20 mouse cellular contexts compared by ENCODE assay signal in the genomic region with DNA sequence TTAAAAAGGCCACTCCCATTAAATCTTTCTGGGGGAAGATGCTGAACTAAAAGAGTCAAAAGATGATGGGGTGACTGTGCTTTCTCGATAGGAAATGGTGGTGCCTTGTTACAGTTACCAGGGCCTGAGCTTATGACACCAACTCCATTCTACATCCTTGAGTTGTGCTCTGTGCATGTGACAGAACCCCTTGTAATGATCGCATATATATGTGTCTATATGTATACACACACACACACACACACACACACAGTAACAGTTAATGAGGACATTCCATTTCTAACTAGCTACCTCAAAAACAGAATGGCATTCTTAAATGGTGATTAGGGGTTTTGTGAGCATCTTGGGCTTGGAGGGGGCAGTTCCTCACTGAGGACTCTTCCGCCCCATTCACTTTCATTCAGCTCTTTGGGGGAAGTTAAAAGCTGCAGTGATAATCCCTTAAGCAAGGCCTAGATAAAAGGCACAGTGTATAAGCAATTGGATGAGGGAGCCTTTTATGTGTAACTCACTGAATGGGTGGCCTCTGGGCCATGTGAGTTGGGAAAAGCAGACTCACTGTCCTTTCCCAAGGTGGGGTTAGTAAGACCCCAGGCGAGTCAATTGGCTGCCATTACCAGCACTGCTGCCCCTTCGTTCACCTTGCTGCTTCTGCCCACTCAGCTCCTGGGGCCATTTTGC.
DNase-seq lines count a peak whose midpoint lies in the region; ATAC-seq lines count a peak whose summit lies in the region.
"Had no signal": no experiment of that assay in that cellular context is flagged by ENCODE, and none has a peak within 500 bp of the region (broad histone marks: within the 10 kb centered on the region; RNA-seq: fewer than 3 reads in every experiment).

No protein-coding gene starts in this region.

- peak; percentile 42; the same call in 1 of the 2 replicates for ATAC-seq in hindbrain, embryonic 15.5 days (ENCODE audit: low FRiP score, low read depth)
- no peak for ATAC-seq in hindbrain, embryonic 12.5 days (ENCODE audit: low FRiP score)
- peak; percentile 64 for ATAC-seq in forebrain, embryonic 15.5 days (replicated peaks)
- peak; percentile 89 for ATAC-seq in midbrain, embryonic 15.5 days (replicated peaks)
- ATAC-seq: intestine, embryonic 16.5 days had no signal

- H3K9ac ChIP-seq in hindbrain, embryonic 15.5 days = no peak overlapping the region
- no peak overlapping the region for H3K9ac ChIP-seq in hindbrain, embryonic 12.5 days
- no peak overlapping the region for H3K9ac ChIP-seq in forebrain, embryonic 15.5 days (replicated peaks)
- H3K9ac ChIP-seq in midbrain, embryonic 15.5 days = no peak overlapping the region
- H3K9ac ChIP-seq: heart, embryonic 13.5 days; limb, embryonic 13.5 days; liver, embryonic 13.5 days; lung, embryonic 14.5 days had no signal

- WGBS in hindbrain, embryonic 15.5 days = 91% methylated on average over 5 of the region's 5 CpGs
- WGBS in hindbrain, embryonic 12.5 days = 88% methylated on average over 5 of the region's 5 CpGs
- 35% methylated on average over 5 of the region's 5 CpGs for WGBS in forebrain, embryonic 15.5 days
- 56% methylated on average over 5 of the region's 5 CpGs for WGBS in midbrain, embryonic 15.5 days

- DNase-seq in R1 (ENCODE audit: low read depth, low spot score) = peak; percentile 8
- DNase-seq in heart, postnatal 4 days = no peak
- DNase-seq in kidney, postnatal 25 days = no peak
- no peak for DNase-seq in urinary bladder, postnatal 4 days (ENCODE audit: low spot score in 2 of 2)
- DNase-seq: cerebellum, adult 2 months; cerebellum, postnatal 36 days; heart, postnatal 36 days; liver, embryonic 13.5 days; lung, embryonic 14.5 days; lung, postnatal 36 days; thymus, adult 18-20 months; thymus, postnatal 4 days had no signal

- no peaks in the 10 kb centered on the region for H3K4me1 ChIP-seq in hindbrain, embryonic 15.5 days (replicated peaks)
- no peaks in the 10 kb centered on the region for H3K4me1 ChIP-seq in hindbrain, embryonic 12.5 days
- peaks cover 16% of the 10 kb centered on the region for H3K4me1 ChIP-seq in forebrain, embryonic 15.5 days
- no peaks in the 10 kb centered on the region for H3K4me1 ChIP-seq in midbrain, embryonic 15.5 days
- H3K4me1 ChIP-seq: heart, embryonic 13.5 days; limb, embryonic 13.5 days; liver, embryonic 13.5 days had no signal

- no peaks in the 10 kb centered on the region for H3K27me3 ChIP-seq in hindbrain, embryonic 15.5 days
- H3K27me3 ChIP-seq in hindbrain, embryonic 12.5 days = no peaks in the 10 kb centered on the region
- H3K27me3 ChIP-seq in forebrain, embryonic 15.5 days = no peaks in the 10 kb centered on the region
- no peaks in the 10 kb centered on the region for H3K27me3 ChIP-seq in midbrain, embryonic 15.5 days (replicated peaks)
- H3K27me3 ChIP-seq: CH12.LX; heart, embryonic 13.5 days; limb, embryonic 13.5 days; liver, embryonic 13.5 days had no signal

- H3K27ac ChIP-seq in hindbrain, embryonic 15.5 days (replicated peaks) = no peak overlapping the region
- no peak overlapping the region for H3K27ac ChIP-seq in hindbrain, embryonic 12.5 days
- H3K27ac ChIP-seq in forebrain, embryonic 15.5 days (replicated peaks) = no peak overlapping the region
- H3K27ac ChIP-seq in midbrain, embryonic 15.5 days = no peak overlapping the region
- H3K27ac ChIP-seq: heart, embryonic 13.5 days; limb, embryonic 13.5 days; liver, embryonic 13.5 days had no signal

- no peak overlapping the region for H3K4me2 ChIP-seq in hindbrain, embryonic 15.5 days
- H3K4me2 ChIP-seq in hindbrain, embryonic 12.5 days (replicated peaks) = no peak overlapping the region
- H3K4me2 ChIP-seq in forebrain, embryonic 15.5 days (replicated peaks) = no peak overlapping the region
- no peak overlapping the region for H3K4me2 ChIP-seq in midbrain, embryonic 15.5 days
- H3K4me2 ChIP-seq: heart, embryonic 13.5 days; limb, embryonic 13.5 days; liver, embryonic 13.5 days; lung, embryonic 14.5 days had no signal

- no peaks in the 10 kb centered on the region for H3K36me3 ChIP-seq in hindbrain, embryonic 15.5 days
- no peaks in the 10 kb centered on the region for H3K36me3 ChIP-seq in hindbrain, embryonic 12.5 days
- no peaks in the 10 kb centered on the region for H3K36me3 ChIP-seq in forebrain, embryonic 15.5 days
- H3K36me3 ChIP-seq in midbrain, embryonic 15.5 days (replicated peaks) = no peaks in the 10 kb centered on the region
- H3K36me3 ChIP-seq: heart, embryonic 13.5 days; limb, embryonic 13.5 days; liver, embryonic 13.5 days had no signal

- no peak overlapping the region for H3K4me3 ChIP-seq in hindbrain, embryonic 15.5 days
- H3K4me3 ChIP-seq in hindbrain, embryonic 12.5 days = no peak overlapping the region
- no peak overlapping the region for H3K4me3 ChIP-seq in forebrain, embryonic 15.5 days
- H3K4me3 ChIP-seq in midbrain, embryonic 15.5 days = no peak overlapping the region
- H3K4me3 ChIP-seq: heart, embryonic 13.5 days; limb, embryonic 13.5 days; liver, embryonic 13.5 days had no signal

- H3K9me3 ChIP-seq in hindbrain, embryonic 15.5 days = no peaks in the 10 kb centered on the region
- no peaks in the 10 kb centered on the region for H3K9me3 ChIP-seq in hindbrain, embryonic 12.5 days (replicated peaks)
- H3K9me3 ChIP-seq in forebrain, embryonic 15.5 days = no peaks in the 10 kb centered on the region
- no peaks in the 10 kb centered on the region for H3K9me3 ChIP-seq in midbrain, embryonic 15.5 days
- H3K9me3 ChIP-seq: heart, embryonic 13.5 days; limb, embryonic 13.5 days; liver, embryonic 13.5 days had no signal
